ENCODE assay signal across 20 mouse cellular contexts in the genomic region with DNA sequence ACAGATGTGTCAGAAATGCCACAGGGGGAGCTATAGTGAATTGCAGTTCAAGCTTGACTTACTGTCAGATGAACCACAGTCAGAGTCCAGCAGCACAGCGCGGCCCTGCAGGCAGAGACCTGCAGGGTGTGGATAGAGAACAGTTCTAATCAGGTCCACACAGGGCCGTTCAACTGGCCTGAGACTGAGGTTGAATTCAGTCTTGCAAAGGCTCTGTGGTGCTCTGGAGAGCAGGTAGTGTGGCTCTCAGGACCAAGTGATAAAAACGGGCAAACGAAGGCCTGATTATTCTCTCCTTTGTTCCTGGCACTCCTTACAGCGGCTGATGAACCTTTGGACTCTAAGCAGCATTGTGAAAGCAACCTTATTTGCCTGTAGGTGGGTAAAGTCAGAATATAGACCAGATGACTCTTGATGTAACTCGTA. TPM values are rescaled to one million over a fixed set of nuclear protein-coding genes. Genes with fewer than 3 reads are reported as not detected.
DNase-seq lines count a peak whose midpoint lies in the region; ATAC-seq and TF ChIP-seq lines count a peak whose summit lies in the region.
"Had no signal": no experiment of that assay in that cellular context is flagged by ENCODE, and none has a peak within 500 bp of the region (broad histone marks: within the 10 kb centered on the region; RNA-seq: fewer than 3 reads in every experiment).

No protein-coding gene starts in this region.

- no peak for TF ChIP-seq EP300 in heart, adult 2 months (IDR thresholded peaks at IDR 0.05; ENCODE audit: insufficient read depth, low read depth, low read length)

- H3K9me3 ChIP-seq in intestine, embryonic 16.5 days (ENCODE audit: control insufficient read depth, low read length): no peaks in the 10 kb centered on the region
- no peaks in the 10 kb centered on the region for H3K9me3 ChIP-seq in stomach, embryonic 15.5 days
- H3K9me3 ChIP-seq: heart, embryonic 15.5 days; neural tube, embryonic 15.5 days had no signal

- DNase-seq in heart, adult 11 months: peak; percentile 80
- no peak for DNase-seq in heart, adult 2 months
- DNase-seq in layer of hippocampus, adult 2 months (ENCODE audit: low spot score in 2 of 2): no peak
- DNase-seq in layer of hippocampus, adult 18-20 months (ENCODE audit: low spot score in 2 of 2): no peak
- DNase-seq in spleen, postnatal 14 days (ENCODE audit: low spot score in 2 of 2): no peak
- DNase-seq: adrenal gland, postnatal 36 days; cerebellum, adult 11-12 months; cerebellum, postnatal 36 days; heart, adult 18-20 months; layer of hippocampus, postnatal 36 days; midbrain, embryonic 14.5 days; right cerebral cortex, postnatal 14 days; thymus, postnatal 4 days had no signal

- peak; percentile 95 for ATAC-seq in intestine, embryonic 16.5 days
- peak; percentile 86 for ATAC-seq in stomach, embryonic 15.5 days (ENCODE audit: insufficient read depth, low FRiP score, low read depth)
- no peak for ATAC-seq in CD4-positive, CD25-positive, alpha-beta regulatory T cell, adult 4 months
- ATAC-seq: hindbrain, embryonic 16.5 days; lung, postnatal 0 days had no signal

- no peak overlapping the region for H3K4me3 ChIP-seq in heart, adult 2 months
- H3K4me3 ChIP-seq in layer of hippocampus, adult 2 months: no peak overlapping the region
- H3K4me3 ChIP-seq in intestine, embryonic 16.5 days (ENCODE audit: low read length): no peak overlapping the region
- no peak overlapping the region for H3K4me3 ChIP-seq in stomach, embryonic 15.5 days (replicated peaks)
- H3K4me3 ChIP-seq: heart, embryonic 15.5 days; neural tube, embryonic 15.5 days had no signal

- 82% methylated on average over 7 of the region's 7 CpGs for WGBS in heart, adult 2 months
- WGBS in intestine, embryonic 16.5 days: 76% methylated on average over 7 of the region's 7 CpGs
- WGBS in stomach, embryonic 15.5 days: 76% methylated on average over 7 of the region's 7 CpGs

- no peak overlapping the region for H3K9ac ChIP-seq in heart, adult 2 months (ENCODE audit: low read depth, low read length)
- 0 out of 2 replicates have a peak overlapping the region, but pooled peaks have one; percentile 5 for H3K9ac ChIP-seq in intestine, embryonic 16.5 days (ENCODE audit: low read depth, low read length)
- H3K9ac ChIP-seq in stomach, embryonic 15.5 days: no peak overlapping the region
- H3K9ac ChIP-seq: heart, embryonic 15.5 days; neural tube, embryonic 15.5 days had no signal

- H3K36me3 ChIP-seq in heart, adult 2 months (ENCODE audit: control insufficient read depth, insufficient read depth, low read length): no peaks in the 10 kb centered on the region
- H3K36me3 ChIP-seq in intestine, embryonic 16.5 days (ENCODE audit: control insufficient read depth, insufficient read depth, low read length): no peaks in the 10 kb centered on the region
- no peaks in the 10 kb centered on the region for H3K36me3 ChIP-seq in stomach, embryonic 15.5 days
- H3K36me3 ChIP-seq: heart, embryonic 15.5 days; neural tube, embryonic 15.5 days had no signal

- no peak overlapping the region; the same call in 1 of the 2 replicates for H3K4me2 ChIP-seq in intestine, embryonic 16.5 days (ENCODE audit: low read depth, low read length)
- no peak overlapping the region for H3K4me2 ChIP-seq in stomach, embryonic 15.5 days
- H3K4me2 ChIP-seq: heart, embryonic 15.5 days; neural tube, embryonic 15.5 days had no signal

- intact Hi-C loops in heart, adult 2 months (cut with DNase I): no loop called here

- no peak for TF ChIP-seq POLR2A in heart, adult 2 months (IDR thresholded peaks at IDR 0.05; ENCODE audit: insufficient read depth, low read depth, low read length)

- no peaks in the 10 kb centered on the region for H3K27me3 ChIP-seq in heart, adult 2 months (ENCODE audit: control insufficient read depth, insufficient read depth, low read length)
- no peaks in the 10 kb centered on the region for H3K27me3 ChIP-seq in intestine, embryonic 16.5 days (replicated peaks; ENCODE audit: control insufficient read depth, insufficient read depth, low read length)
- H3K27me3 ChIP-seq in stomach, embryonic 15.5 days (replicated peaks): no peaks in the 10 kb centered on the region
- H3K27me3 ChIP-seq: heart, embryonic 15.5 days; neural tube, embryonic 15.5 days had no signal

- H3K27ac ChIP-seq in heart, adult 2 months: no peak overlapping the region
- no peak overlapping the region for H3K27ac ChIP-seq in layer of hippocampus, adult 2 months
- H3K27ac ChIP-seq in intestine, embryonic 16.5 days (ENCODE audit: low read length): peak overlapping the region; percentile 80
- peak overlapping the region; percentile 35; the same call in 1 of the 2 replicates for H3K27ac ChIP-seq in stomach, embryonic 15.5 days
- H3K27ac ChIP-seq: heart, embryonic 15.5 days; neural tube, embryonic 15.5 days had no signal

- no peaks in the 10 kb centered on the region for H3K4me1 ChIP-seq in heart, adult 2 months (ENCODE audit: control insufficient read depth, insufficient read depth, low read length)
- no peaks in the 10 kb centered on the region for H3K4me1 ChIP-seq in intestine, embryonic 16.5 days (ENCODE audit: control insufficient read depth, insufficient read depth, low read length)
- H3K4me1 ChIP-seq in stomach, embryonic 15.5 days: no peaks in the 10 kb centered on the region
- H3K4me1 ChIP-seq: heart, embryonic 15.5 days; neural tube, embryonic 15.5 days had no signal

- TF ChIP-seq CTCF in heart, adult 2 months (IDR thresholded peaks at IDR 0.05): no peak
- peak; percentile 19; the same call in 1 of the 2 replicates for TF ChIP-seq CTCF in layer of hippocampus, adult 2 months (conservative IDR thresholded peaks at IDR 0.05)

- H3K79me2 ChIP-seq in heart, adult 2 months (replicated peaks; ENCODE audit: control insufficient read depth, insufficient read depth, low read length): no peaks in the 10 kb centered on the region

RNA-seq across cellular contexts. Expression of gene Tnik, which starts 48.1 kb away (rescaled TPM):
- total RNA-seq in heart, adult 2 months (2021): 10 to 100 TPM; 26.8 to 29.8 TPM
- polyA plus RNA-seq in heart, adult 2 months (2012; rRNA removed): 6.6 and 13.6 TPM in 2 replicates
- total RNA-seq in layer of hippocampus, adult 2 months (2021): 100 to 1,000 TPM; 220 to 223 TPM
- 100 to 1,000 TPM; 169 to 172 TPM for total RNA-seq in layer of hippocampus, adult 18-20 months (2021)
- polyA plus RNA-seq in intestine, embryonic 16.5 days (2015; fragmentation: Nextera tagmentation; extraction: Ambion mirVana): 11.5 and 12.5 TPM in 2 replicates
- 14.7 and 17.8 TPM in 2 replicates for polyA plus RNA-seq in stomach, embryonic 15.5 days (2015; fragmentation: Nextera tagmentation; extraction: Ambion mirVana)
- 10 to 100 TPM; 63.1 to 70.1 TPM for polyA plus RNA-seq in CD4-positive, CD25-positive, alpha-beta regulatory T cell, adult 4 months (2017; shearing (Covaris generic))

Comparison
In these comparisons a context has a peak if more than half of its experiments do, and no peak if none do; other contexts are left out.
1. H3K27ac ChIP-seq: peak in intestine, embryonic 16.5 days (single experiment) and stomach, embryonic 15.5 days (single experiment); none in heart, adult 2 months (single experiment) and layer of hippocampus, adult 2 months (single experiment).